Mouse (Mus musculus): Measurements from ENCODE around the gene Bhlha9. TPM values are rescaled to one million over a fixed set of nuclear protein-coding genes. Genes with fewer than 3 reads are reported as not detected.

Gene Bhlha9
- polyA plus RNA-seq, 1 experiment from 2014 or later, result 16.2 TPM

GRCm38 (mm10) chr11:76639269-76639985, 32.8 kb upstream of the Bhlha9 start:
- DNase-seq (ENCODE audit: low spot score), result no peak

GRCm38 (mm10) chr11:76640231-76640630, 32.0 kb upstream of the Bhlha9 start:
- 81% methylated on average over 4 of the region's 4 CpGs for WGBS
- Histone ChIP-seq H3K27me3 (ENCODE audit: control insufficient read depth, insufficient read depth, low read length) (no peaks in the 10 kb centered on the region), H3K4me2 (ENCODE audit: low read depth, severe bottlenecking) (no peak overlapping the region), H3K4me1 (ENCODE audit: control insufficient read depth, insufficient read depth, low read length) (peaks cover 7% of the 10 kb centered on the region; the same call in 1 of the 2 replicates), H3K9me3 (ENCODE audit: control insufficient read depth, low read length) (no peaks in the 10 kb centered on the region), H3K36me3 (ENCODE audit: control insufficient read depth, insufficient read depth, low read length) (no peaks in the 10 kb centered on the region), H3K4me3 (ENCODE audit: low read depth, low read length) (no peak overlapping the region), H3K9ac (ENCODE audit: low read length) (no peak overlapping the region), H3K27ac (replicated peaks; ENCODE audit: low read depth, low read length) (no peak overlapping the region)
- no peak for DNase-seq (ENCODE audit: low spot score)
- ATAC-seq (ENCODE audit: insufficient number of reproducible peaks, low FRiP score, low TSS enrichment, low read depth), result no peak

More at GRCm38 (mm10) chr11:76639269-76639985, 32.8 kb upstream of the Bhlha9 start:
- WGBS, result 76% methylated on average over 17 of the region's 17 CpGs
- no peak overlapping the region for H3K9ac ChIP-seq (ENCODE audit: low read length)
- no peaks in the 10 kb centered on the region for H3K27me3 ChIP-seq (ENCODE audit: control insufficient read depth, insufficient read depth, low read length)
- H3K27ac ChIP-seq (replicated peaks; ENCODE audit: low read depth, low read length), result no peak overlapping the region
- H3K36me3 ChIP-seq (ENCODE audit: control insufficient read depth, insufficient read depth, low read length), result no peaks in the 10 kb centered on the region
- no peaks in the 10 kb centered on the region for H3K4me1 ChIP-seq (ENCODE audit: control insufficient read depth, insufficient read depth, low read length)
- H3K4me2 ChIP-seq (ENCODE audit: low read depth, severe bottlenecking), result no peak overlapping the region
- H3K4me3 ChIP-seq (ENCODE audit: low read depth, low read length), result no peak overlapping the region
- ATAC-seq (ENCODE audit: insufficient number of reproducible peaks, low FRiP score, low TSS enrichment, low read depth), result no peak
- H3K9me3 ChIP-seq (ENCODE audit: control insufficient read depth, low read length), result no peaks in the 10 kb centered on the region

- ATAC-seq (ENCODE audit: insufficient number of reproducible peaks, low FRiP score, low TSS enrichment, low read depth) (no peak), DNase-seq (ENCODE audit: low spot score) (no peak)
- Histone ChIP-seq H3K27ac (replicated peaks; ENCODE audit: low read depth, low read length) (no peak overlapping the region), H3K27me3 (ENCODE audit: control insufficient read depth, insufficient read depth, low read length) (no peaks in the 10 kb centered on the region), H3K4me3 (ENCODE audit: low read depth, low read length) (no peak overlapping the region), H3K9ac (ENCODE audit: low read length) (no peak overlapping the region), H3K4me1 (ENCODE audit: control insufficient read depth, insufficient read depth, low read length) (peaks cover 16% of the 10 kb centered on the region; the same call in 1 of the 2 replicates), H3K9me3 (ENCODE audit: control insufficient read depth, low read length) (no peaks in the 10 kb centered on the region), H3K4me2 (ENCODE audit: low read depth, severe bottlenecking) (no peak overlapping the region), H3K36me3 (ENCODE audit: control insufficient read depth, insufficient read depth, low read length) (no peaks in the 10 kb centered on the region)
- WGBS, result 60% methylated on average over 6 of the region's 6 CpGs
Measured at GRCm38 (mm10) chr11:76644257-76644656, 28.0 kb upstream of the Bhlha9 start.

- Histone ChIP-seq H3K27me3 (ENCODE audit: control insufficient read depth, insufficient read depth, low read length) (no peaks in the 10 kb centered on the region), H3K9ac (ENCODE audit: low read length) (no peak overlapping the region), H3K36me3 (ENCODE audit: control insufficient read depth, insufficient read depth, low read length) (no peaks in the 10 kb centered on the region), H3K4me1 (ENCODE audit: control insufficient read depth, insufficient read depth, low read length) (peaks cover 16% of the 10 kb centered on the region; the same call in 1 of the 2 replicates), H3K4me3 (ENCODE audit: low read depth, low read length) (no peak overlapping the region), H3K9me3 (ENCODE audit: control insufficient read depth, low read length) (no peaks in the 10 kb centered on the region), H3K4me2 (ENCODE audit: low read depth, severe bottlenecking) (no peak overlapping the region), H3K27ac (replicated peaks; ENCODE audit: low read depth, low read length) (no peak overlapping the region)
- DNase-seq (ENCODE audit: low spot score) (no peak), ATAC-seq (ENCODE audit: insufficient number of reproducible peaks, low FRiP score, low TSS enrichment, low read depth) (no peak)
- 52% methylated on average over 9 of the region's 9 CpGs for WGBS
Measured at GRCm38 (mm10) chr11:76645036-76645435, 27.2 kb upstream of the Bhlha9 start.

GRCm38 (mm10) chr11:76645955-76646354, 26.3 kb upstream of the Bhlha9 start:
- under 1% methylated on average over 19 of the region's 19 CpGs for WGBS
- ATAC-seq (ENCODE audit: insufficient number of reproducible peaks, low FRiP score, low TSS enrichment, low read depth), result peak; percentile 60; the same call in 1 of the 2 replicates
- H3K27me3 ChIP-seq (ENCODE audit: control insufficient read depth, insufficient read depth, low read length), result no peaks in the 10 kb centered on the region

GRCm38 (mm10) chr11:76647062-76647461, 25.2 kb upstream of the Bhlha9 start:
- Histone ChIP-seq H3K27me3 (ENCODE audit: control insufficient read depth, insufficient read depth, low read length) (no peaks in the 10 kb centered on the region), H3K4me3 (ENCODE audit: low read depth, low read length) (no peak overlapping the region), H3K4me1 (ENCODE audit: control insufficient read depth, insufficient read depth, low read length) (peaks cover 16% of the 10 kb centered on the region; the same call in 1 of the 2 replicates), H3K27ac (replicated peaks; ENCODE audit: low read depth, low read length) (no peak overlapping the region), H3K36me3 (ENCODE audit: control insufficient read depth, insufficient read depth, low read length) (no peaks in the 10 kb centered on the region), H3K9ac (ENCODE audit: low read length) (no peak overlapping the region), H3K9me3 (ENCODE audit: control insufficient read depth, low read length) (no peaks in the 10 kb centered on the region), H3K4me2 (ENCODE audit: low read depth, severe bottlenecking) (peak overlapping the region; percentile 18; the same call in 1 of the 2 replicates)
- 3% methylated on average over 7 of the region's 7 CpGs for WGBS
- ATAC-seq (ENCODE audit: insufficient number of reproducible peaks, low FRiP score, low TSS enrichment, low read depth), result 0 out of 2 replicates have a peak, but pooled peaks have one; percentile 26
- peak; percentile 69 for DNase-seq (ENCODE audit: low spot score)

More at GRCm38 (mm10) chr11:76645955-76646354, 26.3 kb upstream of the Bhlha9 start:
- no peak overlapping the region for H3K27ac ChIP-seq (replicated peaks; ENCODE audit: low read depth, low read length)
- H3K9ac ChIP-seq (ENCODE audit: low read length), result 0 out of 2 replicates have a peak overlapping the region, but pooled peaks have one; percentile 8
- H3K4me2 ChIP-seq (ENCODE audit: low read depth, severe bottlenecking), result peak overlapping the region; percentile 42
- DNase-seq (ENCODE audit: low spot score), result peak; percentile 94
- H3K4me3 ChIP-seq (ENCODE audit: low read depth, low read length), result no peak overlapping the region
- no peaks in the 10 kb centered on the region for H3K9me3 ChIP-seq (ENCODE audit: control insufficient read depth, low read length)
- peaks cover 16% of the 10 kb centered on the region; the same call in 1 of the 2 replicates for H3K4me1 ChIP-seq (ENCODE audit: control insufficient read depth, insufficient read depth, low read length)
- H3K36me3 ChIP-seq (ENCODE audit: control insufficient read depth, insufficient read depth, low read length), result no peaks in the 10 kb centered on the region

- no peak overlapping the region for H3K4me3 ChIP-seq (ENCODE audit: low read depth, low read length)
- no peaks in the 10 kb centered on the region for H3K27me3 ChIP-seq (ENCODE audit: control insufficient read depth, insufficient read depth, low read length)
- H3K4me2 ChIP-seq (ENCODE audit: low read depth, severe bottlenecking), result peak overlapping the region; percentile 18; the same call in 1 of the 2 replicates
- ATAC-seq (ENCODE audit: insufficient number of reproducible peaks, low FRiP score, low TSS enrichment, low read depth), result no peak
- WGBS, result 6% methylated on average over 9 of the region's 9 CpGs
- H3K4me1 ChIP-seq (ENCODE audit: control insufficient read depth, insufficient read depth, low read length), result peaks cover 16% of the 10 kb centered on the region; the same call in 1 of the 2 replicates
- H3K9ac ChIP-seq (ENCODE audit: low read length), result no peak overlapping the region
- no peaks in the 10 kb centered on the region for H3K9me3 ChIP-seq (ENCODE audit: control insufficient read depth, low read length)
- no peak overlapping the region for H3K27ac ChIP-seq (replicated peaks; ENCODE audit: low read depth, low read length)
- H3K36me3 ChIP-seq (ENCODE audit: control insufficient read depth, insufficient read depth, low read length), result no peaks in the 10 kb centered on the region
- peak; percentile 92 for DNase-seq (ENCODE audit: low spot score)
Measured at GRCm38 (mm10) chr11:76647500-76647899, 24.8 kb upstream of the Bhlha9 start.

GRCm38 (mm10) chr11:76650862-76651560, 21.3 kb upstream of the Bhlha9 start:
- Histone ChIP-seq H3K27ac (replicated peaks; ENCODE audit: low read depth, low read length) (no peak overlapping the region), H3K4me1 (ENCODE audit: control insufficient read depth, insufficient read depth, low read length) (peaks cover 5% of the 10 kb centered on the region; the same call in 1 of the 2 replicates), H3K4me2 (ENCODE audit: low read depth, severe bottlenecking) (no peak overlapping the region), H3K9me3 (ENCODE audit: control insufficient read depth, low read length) (no peaks in the 10 kb centered on the region), H3K36me3 (ENCODE audit: control insufficient read depth, insufficient read depth, low read length) (no peaks in the 10 kb centered on the region), H3K4me3 (ENCODE audit: low read depth, low read length) (no peak overlapping the region), H3K9ac (ENCODE audit: low read length) (no peak overlapping the region), H3K27me3 (ENCODE audit: control insufficient read depth, insufficient read depth, low read length) (no peaks in the 10 kb centered on the region)
- 58% methylated on average over 13 of the region's 14 CpGs for WGBS
- ATAC-seq (ENCODE audit: insufficient number of reproducible peaks, low FRiP score, low TSS enrichment, low read depth), result no peak
- DNase-seq (ENCODE audit: low spot score), result no peak

Data from limb, embryonic 11.5 days (tissue).